Mouse (Mus musculus): ENCODE data around the gene 4931406C07Rik.
"Not testable (repeated sequence)": the region's sequence is repeated elsewhere in the genome, so short reads cannot be mapped to it uniquely, and the experiment has no call there.

Gene 4931406C07Rik

DNA sequence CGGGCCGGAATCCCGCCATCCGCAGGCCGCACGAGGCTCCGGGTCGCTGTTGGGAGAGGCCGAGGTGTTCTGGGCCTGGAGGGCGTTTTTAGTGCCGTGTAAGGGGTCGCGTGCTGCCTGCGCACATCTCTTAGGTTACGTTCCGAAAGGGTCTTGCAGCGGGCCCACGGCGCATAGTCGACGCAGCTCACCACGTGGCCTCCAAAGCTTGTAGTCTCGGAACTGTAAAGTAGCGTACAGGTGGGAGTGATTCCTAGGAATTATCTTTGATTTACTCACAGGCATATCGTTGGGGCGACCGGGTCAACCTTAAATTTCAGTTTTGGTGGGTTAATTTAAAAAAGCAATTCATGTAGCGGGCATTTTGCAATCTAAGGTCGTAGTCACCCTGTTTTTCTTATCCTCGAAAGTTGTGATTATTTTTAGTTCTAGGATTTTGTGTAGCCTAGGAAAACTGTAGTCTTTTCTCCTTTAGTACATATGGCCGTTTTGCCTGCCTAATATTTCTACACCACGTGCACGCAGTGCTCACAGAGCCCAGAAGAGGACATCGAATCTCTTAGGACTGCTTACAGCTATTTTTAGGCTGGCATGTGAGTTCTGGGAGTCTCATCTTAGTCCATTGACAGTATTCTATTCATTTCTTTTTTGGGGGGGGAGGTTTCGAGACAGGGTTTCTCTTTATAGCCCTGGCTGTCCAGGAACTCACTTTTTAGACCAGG, at the start of gene 4931406C07Rik:
4931406C07Rik (minus strand) TSS at position 51 of the 722 bp plus-strand sequence.
- DNase-seq (ENCODE audit: extremely low spot score, low spot score): no peak

DNA sequence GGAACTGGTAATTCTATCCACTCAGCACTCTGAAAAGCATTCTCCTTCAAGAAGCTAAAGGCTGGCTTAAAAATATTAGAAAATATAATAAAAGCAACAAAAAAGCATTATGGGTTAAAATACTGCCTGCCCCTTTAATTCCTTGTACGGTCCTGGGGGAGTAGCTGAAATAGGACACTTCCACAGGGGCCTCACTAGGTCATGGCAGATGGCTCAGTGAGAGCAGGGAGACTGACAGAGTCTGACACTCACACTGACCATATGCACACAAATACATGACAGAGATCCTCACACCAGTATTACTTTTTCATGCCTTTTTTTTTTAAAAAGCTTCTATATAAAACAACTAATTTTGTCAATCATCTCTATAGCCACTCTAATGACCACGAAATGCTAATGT, 43.7 kb upstream of the 4931406C07Rik start:
- no peak for DNase-seq (ENCODE audit: extremely low spot score, low spot score)

DNA sequence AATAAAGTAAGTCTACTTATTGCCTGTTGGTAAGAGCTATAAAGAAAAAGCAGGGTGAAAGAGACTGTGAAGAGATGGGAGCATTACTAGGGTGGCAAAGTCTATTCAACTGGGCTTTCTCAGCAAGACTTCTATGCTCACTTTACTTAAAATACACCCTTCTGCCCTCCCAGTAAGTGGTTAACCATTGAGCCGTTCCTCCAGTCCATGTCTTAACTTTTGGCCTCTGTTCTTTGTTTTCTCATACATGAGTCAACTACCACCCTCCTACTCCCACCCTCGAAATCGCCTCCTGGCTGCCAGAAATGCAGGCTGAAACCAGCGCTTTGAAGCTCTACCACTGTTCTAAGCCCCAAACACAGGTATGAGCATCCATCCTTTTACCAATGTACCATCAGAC, 31.5 kb upstream of the 4931406C07Rik start:
- DNase-seq (ENCODE audit: extremely low spot score, low spot score): no peak

DNA sequence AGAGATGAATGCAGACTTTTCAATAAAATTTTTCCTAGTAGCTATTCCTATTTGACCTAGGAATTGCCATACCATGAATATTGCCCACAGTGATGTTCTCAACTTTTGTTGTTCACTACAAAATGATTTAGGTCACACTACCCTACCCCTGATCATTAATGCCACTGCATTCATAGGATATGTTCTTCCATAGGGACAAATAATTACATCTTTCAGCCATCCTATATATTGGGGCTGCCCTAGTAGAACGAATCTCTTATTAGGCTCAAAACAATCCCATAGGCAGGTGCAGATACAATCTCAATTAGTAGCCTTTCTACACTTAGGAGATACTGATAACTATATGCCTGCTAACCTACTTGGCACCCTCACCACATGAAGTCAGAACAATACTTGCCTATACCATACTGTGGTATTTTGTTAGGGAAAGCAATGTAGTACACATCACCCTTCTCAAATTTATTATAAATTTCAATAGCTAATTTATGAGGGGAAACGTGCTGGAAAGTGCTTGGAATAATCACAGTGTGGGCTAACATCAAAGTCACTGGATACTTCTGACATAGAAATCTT, 12.0 kb upstream of the 4931406C07Rik start:
- DNase-seq (ENCODE audit: extremely low spot score, low spot score): no peak

DNA sequence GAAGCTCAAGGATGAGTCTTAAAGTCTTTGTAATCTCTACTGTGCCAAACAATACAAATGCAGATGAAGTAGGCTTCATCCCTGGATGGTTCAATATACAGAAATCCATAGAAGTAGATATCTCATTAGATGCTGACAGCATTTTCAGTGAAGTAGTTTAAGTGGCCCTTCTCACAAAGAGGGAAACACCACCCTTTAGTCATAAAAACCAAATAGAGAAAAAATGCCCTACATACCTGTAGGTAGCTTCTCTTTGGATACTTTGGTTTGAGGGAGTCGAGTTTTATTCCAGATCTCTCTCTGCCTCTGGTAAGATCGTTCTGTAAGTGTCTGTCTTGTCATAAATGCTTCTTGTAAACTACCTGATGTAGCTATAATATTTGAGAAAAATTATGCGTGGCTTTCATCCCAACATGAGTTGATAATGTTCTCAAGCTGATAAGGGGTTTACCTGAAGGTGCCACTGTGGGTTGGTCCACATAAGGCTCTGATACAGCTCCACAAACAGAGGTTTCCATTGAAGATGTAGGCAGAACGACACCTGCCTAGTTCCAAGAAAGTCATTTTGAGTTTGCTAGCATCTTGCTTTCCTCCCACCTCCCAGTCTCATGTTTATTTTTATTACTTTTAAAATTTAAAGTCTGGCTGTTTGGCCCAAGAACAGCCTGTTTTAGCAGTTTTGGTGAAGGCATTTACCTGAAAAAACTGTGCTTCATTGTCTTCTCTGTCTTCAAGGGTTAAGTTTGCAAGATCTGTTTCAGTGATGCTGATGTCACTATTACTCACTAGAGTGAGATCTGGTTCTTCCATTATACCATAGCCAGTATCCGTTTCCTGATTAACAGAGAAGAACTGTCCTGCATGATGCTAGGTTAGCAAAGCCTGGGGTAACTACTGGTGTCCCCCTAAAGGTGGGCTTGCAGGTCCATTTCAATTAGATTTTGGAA, 11.2 kb upstream of the 4931406C07Rik start:
- DNase-seq (ENCODE audit: extremely low spot score, low spot score): no peak

DNA sequence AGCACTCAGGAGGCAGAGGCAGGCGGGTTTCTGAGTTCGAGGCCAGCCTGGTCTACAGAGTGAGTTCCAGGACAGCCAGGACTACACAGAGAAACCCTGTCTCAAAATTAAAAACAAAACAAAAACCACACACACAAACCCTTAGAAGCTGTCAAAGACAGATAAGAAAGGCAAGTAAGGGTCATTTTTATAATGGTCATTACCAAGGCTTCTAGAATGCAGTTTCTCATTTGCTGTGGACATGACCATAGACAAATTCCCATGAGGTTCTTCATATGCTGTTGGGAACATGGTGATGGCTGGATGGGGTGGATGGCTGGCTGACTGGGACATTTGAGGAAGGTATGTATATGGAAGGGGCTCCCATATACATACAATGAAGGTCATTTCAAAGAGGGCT, 10.0 kb upstream of the 4931406C07Rik start:
- DNase-seq (ENCODE audit: extremely low spot score, low spot score): not testable (repeated sequence)

DNA sequence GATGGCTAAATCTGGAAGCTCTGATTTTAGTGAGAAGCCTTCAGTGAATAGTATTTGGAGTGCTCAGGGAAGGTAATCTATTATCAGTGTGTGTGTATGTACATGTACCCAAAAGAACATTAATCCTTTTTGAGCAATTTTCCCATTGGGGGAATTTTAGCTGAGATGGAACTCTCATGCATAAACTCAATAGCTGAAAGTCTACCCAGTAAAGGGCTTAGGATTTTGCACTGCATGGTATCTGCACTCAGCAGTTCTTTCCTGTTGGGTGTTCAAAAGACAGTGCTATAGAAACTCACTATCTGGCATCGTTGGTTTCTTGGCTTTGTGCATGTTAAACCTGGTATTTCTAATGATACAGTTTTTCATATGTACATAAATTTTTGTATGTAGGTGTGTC, 8.4 kb upstream of the 4931406C07Rik start:
- DNase-seq (ENCODE audit: extremely low spot score, low spot score): no peak

DNA sequence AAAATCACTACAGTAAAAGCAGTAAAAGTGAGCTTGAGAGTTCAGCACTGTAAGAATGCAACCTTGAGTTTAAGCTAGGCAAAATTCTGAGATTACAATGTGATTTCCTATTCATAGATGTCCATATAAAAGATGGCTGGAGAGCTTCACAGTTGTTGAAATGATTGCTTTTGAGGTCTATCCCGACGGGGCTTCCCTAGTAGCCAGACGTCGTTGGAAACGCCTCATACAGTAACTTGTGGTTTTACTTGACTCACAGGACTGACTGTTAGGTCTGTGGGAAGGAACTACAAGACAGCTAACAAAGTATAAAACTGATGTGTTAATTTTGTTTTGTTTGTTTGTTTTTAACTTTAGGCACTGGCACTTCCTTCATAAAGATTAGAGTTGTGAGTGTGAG, 7.4 kb upstream of the 4931406C07Rik start:
- no peak for DNase-seq (ENCODE audit: extremely low spot score, low spot score)

DNA sequence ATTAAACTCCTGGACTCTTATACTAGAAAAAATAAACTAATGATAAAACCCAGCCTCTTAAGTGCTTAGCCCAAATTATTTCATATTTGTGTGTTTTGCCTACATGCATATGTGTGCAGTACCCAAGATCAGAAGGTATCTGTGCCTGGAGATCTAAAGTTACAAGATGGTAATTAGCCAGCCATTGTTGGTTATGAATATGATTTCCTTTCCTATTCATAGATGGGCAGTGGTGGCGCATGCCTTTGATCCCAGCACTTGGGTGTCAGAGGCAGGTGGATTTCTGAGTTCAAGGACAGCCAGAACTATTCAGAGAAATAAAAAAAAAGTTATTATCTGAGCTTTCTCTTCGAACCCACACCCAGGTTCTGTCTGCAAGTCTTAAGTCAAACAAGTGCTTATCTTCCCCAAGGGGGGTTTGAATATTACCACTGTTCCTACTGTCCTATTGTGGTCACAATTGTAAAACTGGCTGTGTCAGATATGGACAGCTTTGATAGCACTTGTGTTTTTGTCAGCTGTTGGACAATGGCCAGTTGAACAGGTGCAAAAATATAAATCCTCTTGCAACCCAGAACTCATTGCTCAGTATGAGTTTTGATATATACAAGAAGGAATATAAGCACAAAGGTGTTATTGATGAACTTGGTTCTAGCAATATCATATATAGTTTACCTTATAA, 5.9 kb upstream of the 4931406C07Rik start:
- DNase-seq (ENCODE audit: extremely low spot score, low spot score): no peak

DNA sequence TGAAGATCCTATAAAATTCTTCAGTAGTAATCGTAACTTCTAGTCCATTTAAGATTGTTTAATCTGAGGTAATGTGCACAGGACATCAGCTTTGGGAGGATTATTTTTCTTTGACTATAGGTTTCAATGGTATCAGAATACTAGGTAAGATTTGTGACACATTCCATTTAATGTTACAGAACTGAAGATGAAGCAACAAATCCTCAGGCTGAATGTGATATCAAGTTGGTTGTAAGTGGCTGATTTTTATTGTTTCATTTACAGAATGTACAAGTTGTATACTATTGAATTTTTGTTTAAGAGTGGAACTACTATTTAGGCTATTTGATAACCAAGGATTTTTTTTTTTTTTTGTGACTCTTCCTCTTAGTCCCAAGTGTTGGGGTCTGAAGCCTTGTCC, 3.9 kb upstream of the 4931406C07Rik start:
- no peak for DNase-seq (ENCODE audit: extremely low spot score, low spot score)

DNA sequence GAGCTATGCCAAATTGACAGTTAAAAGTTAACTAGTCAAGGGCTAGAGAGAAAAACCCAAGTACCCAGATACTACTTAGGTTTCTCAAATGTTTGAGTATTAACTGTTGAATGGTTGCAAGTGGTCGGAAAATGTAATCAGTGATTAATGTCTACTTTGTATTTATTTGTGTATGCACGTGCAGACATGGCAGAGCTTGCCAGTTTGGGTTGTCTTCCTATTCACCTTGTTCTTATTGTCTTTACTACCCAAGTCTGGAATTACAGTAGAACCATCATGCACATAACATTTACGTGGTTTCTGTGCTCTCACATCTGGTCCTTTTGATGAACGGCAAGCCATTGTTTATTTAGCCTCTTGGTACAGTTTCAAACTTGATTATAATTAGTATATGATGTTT, 3.2 kb upstream of the 4931406C07Rik start:
- no peak for DNase-seq (ENCODE audit: extremely low spot score, low spot score)

DNA sequence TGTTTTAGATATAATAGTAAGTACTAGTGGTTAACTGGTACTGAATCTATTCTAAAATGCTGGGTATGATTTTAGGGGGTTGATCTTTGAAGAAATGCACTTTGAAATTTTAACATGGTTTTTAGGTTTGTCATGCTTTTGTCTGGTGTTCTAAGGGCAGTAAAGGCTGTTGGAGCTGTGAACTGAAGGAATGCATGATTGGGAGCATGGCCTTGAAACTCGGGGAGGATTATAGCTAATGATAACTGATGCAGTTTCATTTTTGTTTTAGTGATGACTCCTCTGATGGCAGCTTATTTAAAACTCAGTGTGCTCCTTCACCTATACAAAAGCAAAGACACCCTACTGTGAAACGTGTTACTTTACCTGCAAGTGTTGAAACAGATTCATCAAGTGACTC, 2.0 kb upstream of the 4931406C07Rik start:
- no peak for DNase-seq (ENCODE audit: extremely low spot score, low spot score)

DNA sequence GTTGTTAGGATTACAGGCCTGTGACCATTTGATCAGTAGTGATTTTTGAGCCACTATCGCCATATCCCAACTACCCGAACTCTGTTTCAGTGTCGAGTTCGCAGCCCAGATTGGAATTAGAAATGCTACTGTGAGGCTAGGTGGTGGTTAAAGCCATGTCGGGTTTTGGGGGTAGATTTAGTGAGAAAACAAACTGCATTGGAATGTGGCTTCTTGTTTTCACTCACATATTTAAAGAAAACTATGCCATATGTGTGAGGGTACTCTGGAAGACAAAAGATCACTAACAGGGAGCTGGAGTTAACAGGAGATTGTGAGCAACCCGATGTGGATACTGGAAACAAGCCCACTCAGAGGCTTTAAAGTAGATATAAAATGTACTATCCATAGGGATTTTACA, 1.0 kb upstream of the 4931406C07Rik start:
- no peak for DNase-seq (ENCODE audit: extremely low spot score, low spot score)

DNA sequence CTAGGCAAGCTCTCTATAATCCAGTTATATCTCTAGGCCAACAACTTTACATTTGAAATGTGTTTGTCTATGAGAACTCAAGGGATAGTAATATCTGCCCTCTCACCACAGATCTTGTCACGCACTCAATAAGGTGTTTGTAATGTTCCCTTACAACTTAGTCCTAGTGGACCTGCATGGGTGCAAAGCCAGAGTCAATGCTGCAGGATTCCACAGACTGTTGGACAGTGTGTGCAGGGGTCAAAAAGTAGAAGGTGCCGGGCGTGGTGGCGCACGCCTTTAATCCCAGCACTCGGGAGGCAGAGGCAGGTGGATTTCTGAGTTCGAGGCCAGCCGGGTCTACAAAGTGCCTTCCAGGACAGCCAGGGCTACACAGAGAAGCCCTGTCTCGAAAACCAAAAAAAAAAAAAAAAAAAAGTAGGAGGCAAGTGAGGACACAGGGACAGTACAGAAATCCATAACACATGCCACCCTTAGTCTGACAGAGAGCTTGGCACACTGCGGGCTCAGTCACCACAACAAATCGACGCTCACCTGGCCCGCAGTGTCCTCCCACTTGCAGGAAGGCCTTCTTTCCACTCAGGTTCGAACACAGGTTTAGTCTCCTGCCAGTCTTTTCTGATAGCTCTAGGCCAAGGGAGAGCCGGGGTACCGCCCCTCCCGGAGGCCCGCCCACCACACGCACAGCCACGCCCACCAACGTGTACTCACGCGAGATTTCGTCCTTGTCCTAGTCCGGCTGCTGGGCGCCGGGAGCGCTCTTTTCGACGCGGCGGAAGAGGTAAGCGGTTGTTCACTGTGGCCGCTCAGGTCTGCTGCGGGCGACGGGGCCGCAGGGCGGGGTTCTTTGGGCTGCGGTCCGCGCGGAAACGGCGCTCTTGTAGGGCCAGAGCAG, 498 bp downstream of the 4931406C07Rik start, which contains the start of gene Taf1d:
Taf1d (plus strand) TSS at position 712 of the 895 bp plus-strand sequence.
- DNase-seq (ENCODE audit: extremely low spot score, low spot score): peak; percentile 97

DNA sequence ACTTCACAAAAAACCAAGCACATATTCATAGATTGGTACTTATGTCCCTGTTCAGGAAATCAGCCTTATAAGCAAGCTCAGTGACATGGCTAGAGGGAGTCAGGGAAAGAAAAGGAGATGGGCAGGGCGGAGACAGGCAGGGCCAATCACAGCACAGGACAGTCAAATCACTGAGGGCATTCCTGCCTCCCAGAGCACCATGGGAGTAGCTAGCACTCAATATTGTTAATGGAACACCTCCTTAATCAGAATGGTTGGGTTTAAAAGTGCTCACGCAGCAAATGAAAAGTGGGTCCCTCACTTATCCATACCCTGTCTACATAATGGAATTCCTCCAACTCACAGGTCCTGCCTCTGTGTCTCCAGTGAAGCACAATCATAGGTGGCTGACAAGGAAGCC, 3.4 kb downstream of the 4931406C07Rik start:
- DNase-seq (ENCODE audit: extremely low spot score, low spot score): no peak

DNA sequence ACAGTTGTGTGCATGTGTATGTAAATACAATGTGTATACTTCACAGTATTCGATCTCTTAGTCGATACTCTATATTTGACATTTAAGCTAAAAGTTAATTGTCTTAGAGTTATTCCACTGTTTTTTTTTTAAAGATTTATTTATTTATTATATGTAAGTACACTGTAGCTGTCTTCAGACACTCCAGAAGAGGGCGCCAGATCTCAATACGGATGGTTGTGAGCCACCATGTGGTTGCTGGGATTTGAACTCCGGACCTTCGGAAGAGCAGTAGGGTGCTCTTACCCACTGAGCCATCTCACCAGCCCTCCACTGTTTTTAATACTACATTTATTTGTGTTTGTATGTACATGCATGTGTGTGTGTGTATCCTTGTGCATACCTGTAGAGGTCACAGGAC, 4.2 kb downstream of the 4931406C07Rik start:
- not testable (repeated sequence) for DNase-seq (ENCODE audit: extremely low spot score, low spot score)

DNA sequence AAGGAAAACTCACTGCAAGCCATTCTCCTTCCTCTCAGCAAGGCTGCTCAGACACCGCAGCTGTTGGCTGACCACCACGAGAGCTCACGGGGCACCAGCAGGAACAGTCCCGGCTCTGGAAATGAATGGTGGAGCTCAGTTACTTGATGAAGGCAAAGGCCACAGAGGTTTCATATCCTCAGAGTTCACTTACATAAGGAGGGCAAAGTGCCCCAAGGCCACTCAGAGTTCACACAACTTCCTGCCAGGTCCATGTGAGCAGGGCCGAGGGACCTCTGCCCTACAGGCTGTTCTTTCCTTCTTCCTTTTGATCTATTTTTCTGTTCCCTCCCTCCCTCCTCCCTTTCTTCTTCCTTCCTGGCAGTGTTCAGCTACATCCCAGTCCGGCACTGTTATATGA, 4.8 kb downstream of the 4931406C07Rik start:
- DNase-seq (ENCODE audit: extremely low spot score, low spot score): no peak

DNA sequence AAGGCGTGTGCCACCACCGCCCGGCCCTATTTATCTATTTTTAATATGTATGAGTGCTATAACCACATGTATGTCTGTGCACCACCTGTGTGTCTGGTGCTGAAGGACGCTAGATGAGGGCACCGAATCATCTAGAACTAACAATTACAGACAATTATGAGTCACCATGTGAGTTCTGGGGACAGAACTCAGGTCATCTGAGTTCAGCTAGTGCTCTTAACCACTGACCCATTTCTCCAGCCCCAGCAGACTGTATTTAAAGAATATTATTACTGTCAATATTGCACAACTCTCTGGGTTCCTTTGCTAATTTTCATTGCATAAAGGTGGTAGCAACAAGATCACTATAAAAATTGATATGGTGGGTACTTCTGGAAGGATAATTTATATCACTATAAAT, 6.2 kb downstream of the 4931406C07Rik start:
- no peak for DNase-seq (ENCODE audit: extremely low spot score, low spot score)

DNA sequence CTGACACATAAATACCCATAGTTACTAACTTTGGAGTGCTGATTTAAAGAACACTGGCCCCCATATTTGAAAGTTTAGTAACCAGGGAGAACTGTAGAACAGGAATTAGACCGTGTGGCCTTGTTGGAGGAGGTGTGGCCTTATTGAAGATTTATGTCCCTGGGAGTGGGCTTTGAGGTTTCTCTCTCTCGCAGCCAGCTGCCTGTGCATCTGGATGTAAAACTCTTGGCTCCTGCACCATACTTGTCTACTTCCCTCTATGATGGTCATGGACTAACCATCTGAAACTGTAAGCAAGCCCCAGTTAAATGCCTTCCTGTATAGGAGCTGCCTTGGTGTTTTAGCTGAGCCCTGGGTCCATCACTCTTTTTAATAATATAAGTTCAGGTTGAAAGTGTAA, 7.8 kb downstream of the 4931406C07Rik start:
- no peak for DNase-seq (ENCODE audit: extremely low spot score, low spot score)

DNA sequence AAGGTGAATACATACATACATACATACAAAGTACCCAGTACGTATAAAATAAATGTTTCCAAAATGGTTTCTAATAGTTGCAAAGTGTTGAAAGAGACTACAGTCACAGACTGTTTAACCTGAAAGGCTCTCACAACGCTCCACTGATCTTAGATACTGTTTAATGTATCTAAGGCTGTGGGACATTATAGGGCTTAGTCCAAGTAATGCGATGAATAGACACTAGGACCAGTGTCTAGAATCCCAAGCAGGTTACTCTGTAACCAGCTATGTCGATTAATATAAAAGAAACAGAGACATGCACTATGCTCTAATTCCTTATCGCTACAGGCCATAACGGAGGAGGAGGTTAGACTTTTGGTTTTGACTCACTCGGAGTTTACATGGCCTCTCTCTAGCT, 9.1 kb downstream of the 4931406C07Rik start:
- no peak for DNase-seq (ENCODE audit: extremely low spot score, low spot score)

Measured in neural tube, embryonic 10.5 days (tissue).